Mouse (Mus musculus) liver, embryonic 14.5 days (tissue): ENCODE measurements at regions not wholly inside any gene's neighbourhood (a gene's known extent, or its start where the extent isn't known, plus 50 kb on each side); places are given as distances from the start of the nearest gene placed in this dataset.

ENCODE experiments used
- CTCF ChIP-seq: IDR thresholded peaks from 2 replicates; pipeline ENCODE4 v1.5.1; 2016; ENCODE audit warnings: antibody characterized with exemption, low read depth, control low read depth
- EP300 ChIP-seq: IDR thresholded peaks from 2 replicates; pipeline ENCODE4 v1.6.1; 2016; ENCODE audit warnings: antibody characterized with exemption, low read depth

- TF ChIP-seq CTCF (no peak), EP300 (no peak)
Observed at GRCm38 (mm10) chr13:90821898-90822297, 83.3 kb downstream of the Atp6ap1l start.
